Mouse (Mus musculus) CH12.LX (cell line): Measurements from ENCODE around the gene Anxa3. TPM values are rescaled to one million over a fixed set of nuclear protein-coding genes. Genes with fewer than 3 reads are reported as not detected.

Experiments used
- DNase-seq: peaks from one replicate; pipeline ENCODE4 v3.0.0-alpha.2; 2013; ENCODE audit errors: extremely low read depth
- H3K27ac ChIP-seq: 2 replicates; pipeline ENCODE4 v1.5.1; 2012; ENCODE audit warnings: low read depth, mild to moderate bottlenecking, control low read depth, moderate library complexity; ENCODE audit not compliant: insufficient read depth
- H3K27me3 ChIP-seq: replicated peaks from 2 replicates; pipeline ENCODE3; 2012; ENCODE audit warnings: inconsistent platforms
- H3K36me3 ChIP-seq, 2 experiments: replicated peaks in 1 of 2; 2 replicates each; pipeline versions ENCODE3 to v1.6.1; 2012; ENCODE audit warnings: inconsistent platforms in 1 of 2, low read length in 1 of 2, mild to moderate bottlenecking in 1 of 2, mixed read lengths in 1 of 2, moderate library complexity in 1 of 2; ENCODE audit not compliant: control insufficient read depth in 1 of 2, insufficient read depth in 1 of 2
- H3K4me1 ChIP-seq, 2 experiments: 2 replicates each; pipeline ENCODE4 v1.6.1; 2012; ENCODE audit warnings: inconsistent platforms in 1 of 2, moderate library complexity in 1 of 2; ENCODE audit not compliant: insufficient read depth in 2 of 2, control insufficient read depth in 1 of 2
- H3K4me2 ChIP-seq: 2 replicates; pipeline ENCODE4 v1.6.1; 2012; ENCODE audit warnings: low read depth, mild to moderate bottlenecking, control low read depth; ENCODE audit not compliant: poor library complexity, insufficient read depth, severe bottlenecking
- H3K4me3 ChIP-seq, 3 experiments: fragments of 150-350 bp in 1 of 3; sonication (generic) in 1 of 3; replicated peaks in 1 of 3; 2 replicates each; pipeline versions ENCODE3 to v1.5.1; 2011 to 2012; ENCODE audit warnings: low read depth in 2 of 3, low read length in 2 of 3, mild to moderate bottlenecking in 2 of 3, moderate library complexity in 2 of 3, control low read depth in 1 of 3, improper control_type of control experiment in 1 of 3, inconsistent platforms in 1 of 3, mixed read lengths in 1 of 3; ENCODE audit not compliant: poor library complexity in 1 of 3
- H3K79me2 ChIP-seq: replicated peaks from 2 replicates; pipeline ENCODE4 v1.6.1; 2012; ENCODE audit warnings: mild to moderate bottlenecking, moderate library complexity; ENCODE audit not compliant: control insufficient read depth, poor library complexity, insufficient read depth, severe bottlenecking; ENCODE audit errors: extremely low read depth
- H3K9ac ChIP-seq: 2 replicates; pipeline ENCODE4 v1.6.1; 2012; ENCODE audit warnings: low read depth, mild to moderate bottlenecking, control low read depth, moderate library complexity; ENCODE audit not compliant: insufficient read depth
- H3K9me3 ChIP-seq: replicated peaks from 2 replicates; pipeline ENCODE3; 2012; ENCODE audit warnings: low read length, inconsistent platforms, mixed read lengths
- CHD1 ChIP-seq: IDR thresholded peaks from 2 replicates; pipeline ENCODE4 v1.6.1; 2012; ENCODE audit warnings: low read depth, low read length, improper control_type of control experiment, inconsistent platforms
- E2F4 ChIP-seq: IDR thresholded peaks from 2 replicates; pipeline ENCODE4 v1.6.1; 2011; ENCODE audit warnings: low read depth, low read length, improper control_type of control experiment; ENCODE audit not compliant: insufficient replicate concordance
- EP300 ChIP-seq: IDR thresholded peaks from 2 replicates; pipeline ENCODE4 v1.6.1; 2011; ENCODE audit warnings: low read length, improper control_type of control experiment
- ETS1 ChIP-seq: conservative IDR thresholded peaks from 2 replicates; pipeline ENCODE4 v1.6.1; 2012; ENCODE audit warnings: low read depth, mild to moderate bottlenecking, inconsistent platforms, low read length, improper control_type of control experiment, moderate library complexity
- GABPA ChIP-seq: IDR thresholded peaks from 2 replicates; pipeline ENCODE4 v1.6.1; 2012; ENCODE audit warnings: low read depth, low read length, improper control_type of control experiment, inconsistent platforms; ENCODE audit not compliant: insufficient replicate concordance
- JUND ChIP-seq: conservative IDR thresholded peaks from 2 replicates; pipeline ENCODE4 v1.6.1; 2011; ENCODE audit warnings: low read depth, low read length, improper control_type of control experiment
- KAT2A ChIP-seq: IDR thresholded peaks from 2 replicates; pipeline ENCODE4 v1.6.1; 2012; ENCODE audit warnings: low read length, improper control_type of control experiment, inconsistent platforms; ENCODE audit not compliant: insufficient replicate concordance
- MEF2A ChIP-seq: IDR thresholded peaks from 2 replicates; pipeline ENCODE4 v1.6.1; 2014; ENCODE audit warnings: low read depth, mild to moderate bottlenecking, inconsistent platforms, low read length, improper control_type of control experiment, borderline replicate concordance
- MXI1 ChIP-seq: IDR thresholded peaks from 2 replicates; pipeline ENCODE4 v1.6.1; 2011; ENCODE audit warnings: mild to moderate bottlenecking, low read depth, low read length, improper control_type of control experiment
- NELFE ChIP-seq: IDR thresholded peaks from 2 replicates; pipeline ENCODE4 v1.6.1; 2011; ENCODE audit warnings: low read depth, low read length, improper control_type of control experiment
- NRF1 ChIP-seq: IDR thresholded peaks from 2 replicates; pipeline ENCODE4 v1.6.1; 2014; ENCODE audit warnings: low read depth, mild to moderate bottlenecking, inconsistent platforms, low read length, improper control_type of control experiment, moderate library complexity
- POLR2A ChIP-seq: IDR thresholded peaks from 2 replicates; pipeline ENCODE4 v1.6.1; 2011; ENCODE audit warnings: low read depth, mild to moderate bottlenecking, improper control_type of control experiment, low read length
- POLR2AphosphoS2 ChIP-seq: IDR thresholded peaks from 2 replicates; pipeline ENCODE4 v1.6.1; 2011; ENCODE audit warnings: low read depth, low read length, improper control_type of control experiment
- RAD21 ChIP-seq: IDR thresholded peaks from 2 replicates; pipeline ENCODE4 v1.6.1; 2011; ENCODE audit warnings: low read depth, mild to moderate bottlenecking, low read length, improper control_type of control experiment, moderate library complexity
- SIN3A ChIP-seq: IDR thresholded peaks from 2 replicates; pipeline ENCODE4 v1.6.1; 2012; ENCODE audit warnings: low read length, improper control_type of control experiment, inconsistent platforms
- SMC3 ChIP-seq: IDR thresholded peaks from 2 replicates; pipeline ENCODE4 v1.6.1; 2011; ENCODE audit warnings: low read depth, low read length, improper control_type of control experiment
- TCF12 ChIP-seq: IDR thresholded peaks from 2 replicates; pipeline ENCODE4 v1.6.1; 2014; ENCODE audit warnings: low read depth, mild to moderate bottlenecking, inconsistent platforms, low read length, improper control_type of control experiment
- USF1 ChIP-seq: IDR thresholded peaks from 2 replicates; pipeline ENCODE4 v1.6.1; 2014; ENCODE audit warnings: low read depth, mild to moderate bottlenecking, inconsistent platforms, low read length, improper control_type of control experiment
- ZKSCAN1 ChIP-seq: IDR thresholded peaks from 2 replicates; pipeline ENCODE4 v1.6.1; 2012; ENCODE audit warnings: low read depth, inconsistent platforms, low read length, improper control_type of control experiment, borderline replicate concordance
- ZNF384 ChIP-seq: IDR thresholded peaks from 2 replicates; pipeline ENCODE4 v1.6.1; 2012; ENCODE audit warnings: low read depth, low read length, improper control_type of control experiment, inconsistent platforms
- dilution Hi-C: fragments of 300-500 bp; cut with MboI; formaldehyde crosslinking; loops from 2 replicates; pipeline ENCODE4 v1.14.3; 2020; ENCODE audit warnings: low sequenced_read_pairs; ENCODE audit not compliant: extremely low pct_unique_long_range_greater_than_20kb, extremely low pct_ligation_motif_present
- in situ Hi-C: fragments of 300-500 bp; cut with MboI; formaldehyde crosslinking; loops from 3 replicates; pipeline ENCODE4 v1.14.3; 2019; ENCODE audit warnings: low sequenced_read_pairs, low pct_ligation_motif_present, low pct_unique_long_range_greater_than_20kb, mixed read lengths
- polyA plus RNA-seq: library from polyadenylated mRNA; unstranded; fragments of >175 nt; gene quantifications from 2 replicates; pipeline ENCODE4 v1.2.1, GENCODE M21; 2012; ENCODE audit warnings: low read depth; ENCODE audit not compliant: insufficient read length
- total RNA-seq, 2 experiments: library from RNA; depleted of rRNA; stranded (reverse); fragments of 300-350 nt in 1 of 2; fragments of >200 nt in 1 of 2; gene quantifications; 2 replicates each; pipeline ENCODE4 v1.2.3; 2012 to 2014

Gene Anxa3
- total and polyA plus RNA-seq, 3 experiments: 1.4 TPM; not detected in 2

DNA sequence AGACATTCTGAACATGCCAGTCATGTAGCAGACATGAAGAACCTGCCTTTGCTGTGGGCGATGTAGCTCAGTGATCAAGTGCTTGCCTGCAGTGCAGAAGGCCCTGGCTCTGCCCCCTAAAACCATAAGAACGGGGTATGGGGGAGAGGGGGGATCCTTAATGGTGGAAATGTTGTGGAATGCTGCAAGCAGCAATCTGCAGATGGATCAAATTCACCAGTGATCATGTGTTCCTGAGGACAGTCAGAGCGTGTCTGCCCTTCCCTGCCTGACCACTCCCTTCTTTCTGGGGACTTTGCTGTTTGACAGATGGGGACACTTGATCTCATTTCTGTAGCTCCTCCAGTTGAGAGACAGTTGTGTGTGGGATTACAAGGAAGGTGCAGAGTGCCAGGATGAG is 11.7 kb downstream of the Anxa3 start:
- no peak overlapping the region for H3K4me3 ChIP-seq
- in situ Hi-C loops (no loop called here), dilution Hi-C loops (no loop called here)
- no peaks in the 10 kb centered on the region for H3K79me2 ChIP-seq
- H3K9ac ChIP-seq: no peak overlapping the region
- DNase-seq: no peak
- peaks cover 2 to 9% of the 10 kb centered on the region in 2 experiments; a peak in 3 of 4 replicates for H3K4me1 ChIP-seq
- H3K27ac ChIP-seq: no peak overlapping the region
- no peaks in the 10 kb centered on the region for H3K36me3 ChIP-seq
- no peak for TF ChIP-seq TCF12
- TF ChIP-seq MXI1: no peak
- no peak for TF ChIP-seq EP300
- TF ChIP-seq NELFE: no peak
- no peak for TF ChIP-seq KAT2A
- TF ChIP-seq ETS1: no peak
- H3K9me3 ChIP-seq: no peaks in the 10 kb centered on the region
- no peaks in the 10 kb centered on the region for H3K27me3 ChIP-seq
- H3K4me2 ChIP-seq: no peak overlapping the region

DNA sequence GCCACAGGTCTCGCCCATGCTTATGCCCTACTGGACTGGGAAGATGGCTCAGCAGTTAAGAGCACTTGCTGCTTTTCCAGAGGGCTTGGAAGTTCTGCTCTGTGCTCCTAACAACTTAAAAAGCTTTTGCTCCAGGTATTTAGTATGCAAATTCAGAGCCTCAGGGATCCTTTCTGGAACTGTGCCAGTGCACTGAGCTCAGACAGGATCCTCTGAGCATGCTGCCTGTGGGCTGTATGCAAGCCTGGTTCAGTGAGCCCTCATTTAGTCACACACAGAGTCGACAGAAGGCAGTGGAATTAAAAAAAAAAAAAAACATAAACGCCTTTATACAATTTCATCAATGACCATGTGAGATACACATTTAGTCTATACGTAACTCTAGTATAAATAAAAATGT is 17.5 kb downstream of the Anxa3 start:
- in situ Hi-C loops (no loop called here), dilution Hi-C loops (no loop called here)
- Histone ChIP-seq H3K79me2 (no peaks in the 10 kb centered on the region), H3K36me3 (no peaks in the 10 kb centered on the region), H3K4me2 (no peak overlapping the region), H3K4me1 (no peaks in the 10 kb centered on the region), H3K27ac (no peak overlapping the region)
- DNase-seq: no peak
- TF ChIP-seq USF1: no peak
- TF ChIP-seq E2F4: no peak
- TF ChIP-seq, all 38 proteins: peak for 0
- Histone ChIP-seq H3K9me3 (no peaks in the 10 kb centered on the region), H3K4me3 (no peak overlapping the region), H3K9ac (no peak overlapping the region), H3K27me3 (no peaks in the 10 kb centered on the region)

DNA sequence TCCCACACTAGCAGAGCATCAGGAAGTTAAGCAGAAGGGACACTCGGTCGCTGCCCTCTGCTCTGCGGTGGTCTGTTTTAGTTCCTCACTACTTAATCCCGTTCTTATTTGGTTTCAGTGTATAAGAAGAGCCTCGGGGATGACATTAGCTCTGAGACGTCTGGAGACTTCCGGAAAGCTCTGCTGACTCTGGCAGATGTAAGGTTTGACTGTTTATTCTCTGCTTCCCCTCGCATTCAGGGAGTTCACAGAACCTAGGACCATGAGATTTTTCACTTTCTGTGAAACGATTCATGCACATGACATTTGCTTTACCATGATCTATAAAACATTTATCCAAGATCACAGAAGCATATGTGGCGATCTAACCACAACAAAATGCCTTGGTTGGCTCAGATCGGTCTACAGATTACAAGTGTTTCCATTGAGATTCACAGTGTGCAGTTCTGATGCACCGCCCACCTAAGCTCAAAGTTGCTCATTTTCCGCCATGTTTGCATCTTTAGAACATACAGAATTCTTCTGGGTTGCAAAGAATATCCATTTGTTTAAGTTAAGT is 31.7 kb downstream of the Anxa3 start:
- no peak overlapping the region for H3K4me2 ChIP-seq
- no peaks in the 10 kb centered on the region for H3K9me3 ChIP-seq
- no peak overlapping the region for H3K27ac ChIP-seq
- H3K27me3 ChIP-seq: no peaks in the 10 kb centered on the region
- TF ChIP-seq CHD1: no peak
- no peak for TF ChIP-seq RAD21
- no peak for TF ChIP-seq ETS1
- no peak for TF ChIP-seq GABPA
- TF ChIP-seq USF1: no peak
- TF ChIP-seq NRF1: no peak
- no peak for TF ChIP-seq POLR2AphosphoS2
- no peak for TF ChIP-seq NELFE
- no peak for TF ChIP-seq KAT2A
- TF ChIP-seq POLR2A: no peak
- no peak for TF ChIP-seq MEF2A
- TF ChIP-seq ZNF384: no peak
- no peak for TF ChIP-seq E2F4
- no peak for TF ChIP-seq JUND
- TF ChIP-seq ZKSCAN1: no peak
- TF ChIP-seq SMC3: no peak
- TF ChIP-seq SIN3A: no peak
- dilution Hi-C loops: no loop called here
- no peaks in the 10 kb centered on the region for H3K79me2 ChIP-seq
- H3K9ac ChIP-seq: no peak overlapping the region
- in situ Hi-C loops: no loop called here
- no peaks in the 10 kb centered on the region for H3K36me3 ChIP-seq
- peaks cover 0 to 10% of the 10 kb centered on the region in 2 experiments; a peak in 3 of 4 replicates for H3K4me1 ChIP-seq
- H3K4me3 ChIP-seq: no peak overlapping the region
- DNase-seq: no peak
